Mouse (Mus musculus) left cerebral cortex, postnatal 36 days (tissue): Measurements from ENCODE around the gene Zfp229. TPM values are rescaled to one million over a fixed set of nuclear protein-coding genes. Genes with fewer than 3 reads are reported as not detected.

Experiments used
- total RNA-seq, 2 experiments: library from RNA; stranded (reverse); gene quantifications; 2 replicates each; pipeline ENCODE4 v1.2.3; 2021

Gene Zfp229
- total RNA-seq, 2 experiments from 2014 or later: 3.4 to 3.5 TPM

Other genes with a start within 250 kb of the Zfp229 start
- 1 to 10 TPM; 3.6 to 4.5 TPM for gene Zfp53, start 241.8 kb upstream of the Zfp229 start, total RNA-seq
- gene Zfp52, start 195.3 kb upstream of the Zfp229 start, total RNA-seq: 1 to 10 TPM; 4.9 to 7.5 TPM
- gene Zfp948, start 163.8 kb upstream of the Zfp229 start, total RNA-seq: 10 to 100 TPM; 10.0 to 11.0 TPM
- gene Zfp983, start 80.2 kb upstream of the Zfp229 start, total RNA-seq: 10 to 100 TPM; 10.6 to 12.1 TPM
- 1 to 10 TPM; 6.5 to 9.0 TPM for gene Gm10226, start 38.9 kb upstream of the Zfp229 start, total RNA-seq
- gene Zfp760, start 23.1 kb upstream of the Zfp229 start, total RNA-seq: 1 to 10 TPM; 6.8 to 9.5 TPM
- under 1 TPM; 0.72 to 1.00 TPM for gene Zfp820, start 115.0 kb downstream of the Zfp229 start, total RNA-seq
- 1 to 10 TPM; 4.9 to 5.4 TPM for gene Zfp995, start 179.1 kb downstream of the Zfp229 start, total RNA-seq
- 10 to 100 TPM; 12.0 to 16.5 TPM for gene Zfp942, start 231.7 kb downstream of the Zfp229 start, total RNA-seq
- 10 to 100 TPM; 17.5 to 18.3 TPM for gene Zfp943, start 231.8 kb downstream of the Zfp229 start, total RNA-seq